Mouse (Mus musculus): ENCODE results near the gene Alpk3.

GRCm38 (mm10) chr7:81022731-81023130 lies 34.7 kb upstream of the Alpk3 start:
- TF ChIP-seq POLR2A (IDR thresholded peaks at IDR 0.05; ENCODE audit: control insufficient read depth, low read depth, low read length) (no peak), CTCF (IDR thresholded peaks at IDR 0.05; ENCODE audit: control insufficient read depth, insufficient read depth, insufficient replicate concordance, low read depth, low read length) (no peak)
